Mouse (Mus musculus) gastrocnemius, postnatal 10 days (tissue): ENCODE measurements around the gene Fam173a. TPM values are rescaled to one million over a fixed set of nuclear protein-coding genes. Genes with fewer than 3 reads are reported as not detected.
"Not testable (repeated sequence)": the region's sequence is repeated elsewhere in the genome, so short reads cannot be mapped to it uniquely, and the experiment has no call there.

Experiments
- DNase-seq: peaks from one replicate; pipeline ENCODE4 v3.0.0; 2021; ENCODE audit warnings: mixed read lengths
- microRNA-seq, 2 experiments: library from miRNA; unstranded; fragments of <30 nt; microRNA quantifications; one replicate each; pipeline ENCODE4 v1.2.0; 2021
- total RNA-seq, 2 experiments: library from RNA; stranded (reverse); gene quantifications; 2 replicates each; pipeline ENCODE4 v1.2.3; 2021

Gene Fam173a
- total RNA-seq, 2 experiments from 2014 or later, result 38.3 to 39.4 TPM

GRCm38 (mm10) chr17:25757691-25758090 lies 35.0 kb downstream of the Fam173a start:
- no peak for DNase-seq

DNA sequence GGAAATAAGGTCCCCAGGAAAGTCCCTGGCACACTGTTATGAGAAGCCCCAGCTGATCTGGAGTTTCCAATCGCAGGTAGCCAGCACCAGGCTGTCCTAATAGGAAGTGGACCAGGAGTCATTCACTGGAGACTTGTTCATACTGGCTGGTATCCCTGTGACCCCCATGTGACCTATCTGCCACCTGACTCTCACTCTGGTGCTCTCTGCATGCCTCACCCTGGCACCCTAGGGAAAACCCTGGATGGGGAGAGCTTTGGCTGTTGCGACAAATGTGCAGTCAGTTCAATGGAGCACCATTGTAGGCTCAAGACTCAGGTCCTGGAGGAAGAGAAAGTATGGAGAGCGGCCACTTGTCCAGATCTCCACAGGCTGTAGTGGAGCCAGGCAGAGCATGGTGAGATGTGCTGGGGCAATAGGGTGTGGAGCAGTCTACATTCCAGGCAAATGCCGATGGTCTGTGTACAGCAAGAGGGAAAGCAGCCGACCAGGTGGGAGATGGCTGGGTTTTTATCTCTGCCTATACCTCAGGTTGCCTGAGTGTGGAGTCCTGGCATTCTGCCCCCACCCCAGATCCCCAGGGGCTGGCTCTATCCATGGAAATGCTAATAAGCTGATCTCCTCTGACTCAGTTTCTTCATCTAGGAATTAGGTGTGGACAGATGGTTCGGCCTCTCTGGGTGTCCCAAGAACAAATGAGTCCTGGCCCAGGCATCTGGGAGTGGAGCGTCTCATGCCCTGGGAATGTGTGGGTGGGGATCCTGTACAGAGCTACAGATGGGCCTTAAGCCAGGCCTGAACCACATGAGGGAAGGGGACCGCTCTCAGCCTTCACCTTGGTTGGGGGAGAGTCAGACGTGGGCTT lies 36.1 kb downstream of the Fam173a start:
- no peak for DNase-seq

DNA sequence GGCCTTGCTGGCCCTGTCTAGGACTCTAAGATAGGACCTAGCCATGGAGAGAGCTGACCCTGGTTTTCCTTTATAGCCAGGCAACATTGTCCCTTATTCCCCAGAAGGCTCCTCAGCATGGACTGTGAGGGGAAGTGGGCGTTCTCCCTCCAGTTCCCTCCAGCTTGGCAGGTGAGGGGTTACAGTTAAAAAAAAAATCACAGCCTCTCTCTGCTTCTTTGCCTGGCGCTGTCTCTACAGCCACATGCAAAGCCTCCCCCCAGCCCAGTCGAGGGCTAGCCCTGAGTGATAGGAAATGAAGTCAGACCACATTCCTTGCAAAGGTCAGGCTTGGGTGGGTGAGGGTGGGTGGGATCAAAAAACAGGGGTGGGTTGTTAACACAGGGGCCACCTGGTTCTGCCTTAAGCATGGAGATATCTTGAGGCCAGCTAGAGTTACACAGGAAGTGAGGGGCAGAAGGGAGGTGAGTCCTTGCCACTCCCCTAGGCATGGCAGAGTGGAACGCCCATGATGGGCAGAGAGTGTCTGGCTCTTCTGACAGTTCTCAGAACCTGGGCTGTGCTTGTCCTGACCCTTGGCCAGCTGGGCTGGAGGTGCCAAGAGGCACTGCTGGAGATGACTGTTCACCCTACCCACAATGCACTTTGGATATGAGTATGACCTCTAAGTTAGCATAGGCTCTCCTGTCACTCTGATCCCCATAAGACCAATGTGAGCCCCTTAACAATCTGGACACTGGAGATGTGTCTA lies 36.9 kb downstream of the Fam173a start:
- no peak for DNase-seq

- DNase-seq, result no peak
These were observed 37.6 kb downstream of the Fam173a start for GRCm38 (mm10) chr17:25755086-25755485.

DNA sequence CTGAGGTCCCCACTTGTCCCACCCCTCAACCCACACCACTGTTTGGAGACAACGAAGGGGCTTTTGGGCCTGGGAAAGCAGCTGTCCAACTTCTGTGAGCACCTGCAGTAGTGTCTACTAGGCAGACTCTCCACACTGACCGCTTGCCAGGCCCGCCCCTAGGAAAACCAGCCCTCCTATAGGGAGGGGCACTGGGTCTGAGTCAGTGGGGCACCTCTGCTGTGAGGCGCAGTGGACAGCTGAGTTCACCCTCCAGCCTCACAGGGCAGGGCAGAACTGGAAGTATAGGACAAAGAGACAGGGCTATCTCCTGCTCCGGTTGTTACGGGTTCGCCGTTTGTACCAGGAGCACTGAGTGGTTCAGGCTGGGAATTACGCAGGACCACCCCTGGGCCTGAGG lies 38.5 kb downstream of the Fam173a start, which contains the start of gene Msln:
Msln (minus strand) TSS at position 138 of the 400 bp plus-strand sequence.
- DNase-seq, result no peak

DNA sequence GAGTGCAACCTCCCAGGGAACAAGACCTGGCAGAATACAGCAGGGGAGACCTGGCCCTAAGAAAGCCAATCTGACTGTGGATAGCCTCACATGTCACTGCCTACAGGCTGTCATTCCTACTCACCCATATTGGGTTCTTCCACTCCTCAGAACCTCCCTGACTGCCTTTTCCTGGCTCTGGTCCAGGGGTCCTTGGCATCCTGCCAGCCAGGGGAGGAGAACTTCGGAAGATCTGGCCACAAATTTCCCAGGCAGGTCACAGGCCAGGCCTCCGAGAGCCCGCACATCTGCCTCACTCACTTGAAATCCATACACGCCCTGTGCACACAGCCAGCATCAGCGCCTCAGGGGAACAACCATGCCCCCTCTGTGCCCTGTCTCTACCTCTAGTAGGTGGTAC lies 41.3 kb downstream of the Fam173a start:
- peak; percentile 70 for DNase-seq

DNA sequence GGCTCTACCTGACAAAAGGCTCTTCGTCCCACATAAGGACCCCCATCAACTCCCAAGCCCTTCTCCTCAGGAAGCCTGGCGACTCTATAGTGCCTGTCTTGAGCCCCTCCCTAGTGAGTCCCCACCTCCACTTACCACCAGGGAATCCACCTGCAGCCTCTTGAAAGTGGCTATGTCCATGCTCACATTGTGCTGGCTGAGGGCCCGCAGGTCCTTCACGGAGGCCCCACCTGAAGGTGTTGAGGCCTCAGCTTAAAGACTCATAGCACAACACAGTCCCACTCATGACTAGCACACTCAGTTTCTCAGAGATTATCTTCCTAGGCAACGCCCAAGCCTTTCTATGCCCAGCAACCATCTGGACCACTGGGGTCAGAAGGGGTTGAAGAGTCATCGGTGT lies 43.4 kb downstream of the Fam173a start:
- no peak for DNase-seq

GRCm38 (mm10) chr17:25748238-25748637 lies 44.5 kb downstream of the Fam173a start:
- DNase-seq, result no peak

GRCm38 (mm10) chr17:25744311-25744710 lies 48.4 kb downstream of the Fam173a start:
- no peak for DNase-seq

- DNase-seq, result no peak
These were observed 48.9 kb downstream of the Fam173a start for GRCm38 (mm10) chr17:25743831-25744230.

DNA sequence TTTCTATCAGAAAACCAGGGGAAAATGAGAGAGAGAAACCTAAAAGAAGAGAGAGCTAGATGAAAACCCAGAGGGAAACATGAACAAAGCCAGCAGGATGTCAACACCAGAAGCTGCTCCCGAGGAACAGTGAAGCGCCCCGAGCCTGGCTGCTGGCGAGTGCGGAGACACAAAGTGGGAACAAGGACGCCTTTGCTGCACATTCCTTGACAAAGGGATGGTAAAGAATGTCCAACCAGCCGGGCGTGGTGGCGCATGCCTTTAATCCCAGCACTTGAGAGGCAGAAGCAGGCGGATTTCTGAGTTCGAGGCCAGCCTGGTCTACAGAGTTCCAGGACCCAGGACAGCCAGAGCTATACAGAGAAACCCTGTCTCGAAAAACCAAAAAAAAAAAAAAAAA lies 51.2 kb downstream of the Fam173a start:
- DNase-seq, result not testable (repeated sequence)

Small RNAs within 50 kb of the gene (microRNA-seq; reads per million reads assigned to microRNA genes)
- gene Gm25083 (0 reads per million in 2 experiments), gene Mir3082 (0.95 to 1.3 reads per million in 2 experiments), gene Mir6966 (0 to 0.32 reads per million in 2 experiments)

Other genes starting within 250 kb of the Fam173a start
- gene Sox8, start 222.2 kb downstream of the Fam173a start, total RNA-seq, result 10 to 100 TPM; 15.2 to 20.2 TPM
- 10 to 100 TPM; 11.5 to 14.5 TPM for gene Lmf1, start 213.8 kb downstream of the Fam173a start, total RNA-seq
- not detected for gene Gng13, start 75.7 kb downstream of the Fam173a start, total RNA-seq
- gene Chtf18, start 65.5 kb downstream of the Fam173a start, total RNA-seq, result 1 to 10 TPM; 3.2 to 4.3 TPM
- gene Rpusd1, start 65.2 kb downstream of the Fam173a start, total RNA-seq, result 1 to 10 TPM; 3.8 to 5.6 TPM
- not detected for gene Mslnl, start 56.9 kb downstream of the Fam173a start, total RNA-seq
- gene Msln, start 38.5 kb downstream of the Fam173a start, total RNA-seq, result under 1 TPM; 0.65 to 0.80 TPM
- gene Narfl, start 19.1 kb downstream of the Fam173a start, total RNA-seq, result 10 to 100 TPM; 24.3 to 28.4 TPM
- 10 to 100 TPM; 16.8 to 22.2 TPM for gene Haghl, start 7.2 kb downstream of the Fam173a start, total RNA-seq
- gene Ccdc78, start 6.3 kb downstream of the Fam173a start, total RNA-seq, result not detected
- not detected for gene AC134908.4, start 2.8 kb upstream of the Fam173a start, total RNA-seq
- gene Metrn, start 4.2 kb upstream of the Fam173a start, total RNA-seq, result 10 to 100 TPM; 51.5 to 57.4 TPM
- 1 to 10 TPM; 2.1 to 2.3 TPM for gene Fbxl16, start 16.2 kb upstream of the Fam173a start, total RNA-seq
- gene Wdr24, start 30.7 kb upstream of the Fam173a start, total RNA-seq, result 10 to 100 TPM in 1 of 2 experiments, 1 to 10 TPM in 1; 10.0 to 10.8 TPM
- 10 to 100 TPM; 22.1 to 25.8 TPM for gene Jmjd8, start 36.0 kb upstream of the Fam173a start, total RNA-seq
- 10 to 100 TPM; 95.7 to 99.9 TPM for gene Stub1, start 40.5 kb upstream of the Fam173a start, total RNA-seq
- 10 to 100 TPM in 1 of 2 experiments, 1 to 10 TPM in 1; 9.8 to 10.9 TPM for gene Rhbdl1, start 44.4 kb upstream of the Fam173a start, total RNA-seq
- gene Gm20683, start 48.9 kb upstream of the Fam173a start, total RNA-seq, result 1 to 10 TPM; 5.8 to 7.3 TPM
- 10 to 100 TPM; 36.8 TPM for gene Rhot2, start 52.0 kb upstream of the Fam173a start, total RNA-seq
- 1 to 10 TPM; 3.3 to 5.2 TPM for gene Wdr90, start 68.6 kb upstream of the Fam173a start, total RNA-seq
- 10 to 100 TPM; 57.9 to 61.8 TPM for gene Mcrip2, start 75.9 kb upstream of the Fam173a start, total RNA-seq
- gene Mettl26, start 82.2 kb upstream of the Fam173a start, total RNA-seq, result 10 to 100 TPM; 20.7 to 23.1 TPM
- gene Wfikkn1, start 88.0 kb upstream of the Fam173a start, total RNA-seq, result 1 to 10 TPM in 1 of 2 experiments, under 1 TPM in 1; 0.78 to 1.1 TPM
- 10 to 100 TPM in 1 of 2 experiments, 1 to 10 TPM in 1; 9.3 to 12.6 TPM for gene Rab40c, start 126.8 kb upstream of the Fam173a start, total RNA-seq
- 10 to 100 TPM; 38.4 to 39.1 TPM for gene Pigq, start 152.0 kb upstream of the Fam173a start, total RNA-seq
- gene Nhlrc4, start 152.1 kb upstream of the Fam173a start, total RNA-seq, result not detected
- gene A930017K11Rik, start 159.7 kb upstream of the Fam173a start, total RNA-seq, result not detected
- gene Capn15, start 192.9 kb upstream of the Fam173a start, total RNA-seq, result 1 to 10 TPM; 6.7 to 8.6 TPM